Mouse (Mus musculus) thymus, postnatal 14 days (tissue): ENCODE measurements at regions not wholly inside any gene's neighbourhood (a gene's known extent, or its start where the extent isn't known, plus 50 kb on each side); places are given as distances from the start of the nearest gene placed in this dataset.
A peak's percentile ranks its signal among the peaks of the same experiment; 100 is the strongest.
"Not testable (repeated sequence)": the region's sequence is repeated elsewhere in the genome, so short reads cannot be mapped to it uniquely, and the experiment has no call there.

ENCODE experiments used
- DNase-seq: peaks from one replicate; pipeline ENCODE4 v3.0.0; 2021

DNA sequence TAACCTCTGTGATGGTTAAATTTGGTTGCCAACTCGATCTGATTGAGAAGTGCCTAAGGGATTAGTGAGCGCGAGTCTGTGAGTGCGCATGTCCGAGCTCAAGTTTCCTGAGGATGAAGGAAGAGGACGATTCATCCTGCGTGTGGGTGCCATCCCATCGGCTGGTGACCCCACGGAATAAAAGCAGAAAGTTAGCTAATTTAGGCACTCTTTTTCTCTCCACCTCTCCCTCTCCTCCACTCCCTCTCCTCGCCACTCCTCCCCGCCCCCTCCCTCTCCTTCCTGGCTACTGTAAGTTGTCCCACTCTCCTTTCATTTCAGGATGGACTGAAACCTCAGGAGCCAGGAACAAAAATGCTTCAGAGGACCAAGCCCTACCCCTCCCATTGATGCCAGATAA, 168.9 kb upstream of the Gm10131 start:
- DNase-seq, result no peak

DNA sequence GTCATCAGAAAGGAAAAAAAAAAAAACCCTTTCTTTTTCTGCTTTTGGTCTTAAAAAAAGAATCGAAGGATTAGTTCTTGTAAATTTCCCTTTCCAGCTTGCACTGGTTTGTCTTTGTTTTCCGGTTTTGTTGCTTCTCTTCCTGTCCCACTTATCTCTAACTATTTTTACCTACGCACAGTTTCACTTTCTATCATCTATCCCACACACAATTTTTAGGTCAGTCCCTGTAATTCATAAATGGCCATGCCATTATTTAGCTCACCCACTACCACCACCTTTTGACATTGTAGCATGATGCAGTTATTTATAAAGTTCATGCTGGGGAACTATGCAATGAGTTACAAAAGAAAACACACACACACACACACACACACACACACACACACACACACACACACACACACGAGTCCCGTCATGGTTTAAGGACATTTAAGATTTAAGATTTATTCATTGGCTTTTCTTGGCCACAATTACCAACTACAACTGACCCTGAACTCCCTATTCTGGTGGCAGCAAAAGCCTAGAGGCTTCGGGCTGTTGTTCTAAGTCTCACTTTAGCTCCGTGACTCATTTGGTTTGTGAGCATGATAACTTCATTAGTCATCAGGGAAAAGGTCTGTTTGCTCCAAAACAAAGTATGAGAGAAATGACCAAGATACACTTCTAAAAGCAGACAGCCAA, 164.6 kb upstream of the Gm10131 start:
- no peak for DNase-seq

GRCm38 (mm10) chr8:34274796-34275195, 163.3 kb upstream of the Gm10131 start:
- DNase-seq, result not testable (repeated sequence)

DNA sequence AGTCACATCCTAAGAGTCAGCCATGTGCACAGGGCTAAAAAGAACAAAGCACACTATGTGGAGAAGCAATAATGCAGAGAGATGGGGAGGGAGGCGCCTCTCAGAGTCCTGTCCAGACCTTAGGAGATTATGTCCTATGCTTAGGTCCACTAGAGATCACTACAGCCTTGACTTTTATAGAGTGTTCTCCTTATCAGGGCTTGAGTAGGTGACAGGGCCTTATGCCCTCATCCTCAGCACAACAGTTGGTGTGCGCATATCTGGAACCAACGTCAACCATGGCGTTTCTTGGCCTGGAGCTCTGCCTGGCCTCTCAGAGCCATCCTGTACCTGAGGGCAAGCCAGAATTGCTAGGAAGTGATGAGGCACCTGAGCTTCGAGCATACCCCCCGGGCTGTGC, 162.6 kb upstream of the Gm10131 start:
- DNase-seq, result no peak

GRCm38 (mm10) chr8:34269848-34270247, 158.3 kb upstream of the Gm10131 start:
- no peak for DNase-seq

GRCm38 (mm10) chr8:34268806-34269520, 157.4 kb upstream of the Gm10131 start:
- DNase-seq, result peak; percentile 23

GRCm38 (mm10) chr8:34254978-34255377, 143.4 kb upstream of the Gm10131 start:
- no peak for DNase-seq

DNA sequence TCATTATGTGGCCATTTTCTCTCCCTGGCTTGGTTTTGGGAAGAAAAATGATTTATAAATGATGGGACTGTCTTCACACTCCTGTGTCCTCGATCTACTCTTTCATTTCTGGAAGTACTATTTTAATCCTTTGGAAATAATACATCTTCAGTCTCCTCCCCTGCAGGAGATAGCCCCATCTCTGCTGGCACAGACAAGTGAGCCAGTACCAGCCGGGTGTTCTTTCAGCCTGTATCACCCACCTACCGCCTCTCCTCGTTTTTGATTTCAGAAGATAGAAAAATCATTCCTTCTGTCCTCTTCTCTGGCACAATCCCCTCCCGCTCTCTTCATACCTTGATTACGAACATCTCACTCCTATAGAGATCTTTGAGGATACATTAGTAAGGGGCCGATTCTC, 140.4 kb upstream of the Gm10131 start:
- no peak for DNase-seq

- no peak for DNase-seq
Measured at GRCm38 (mm10) chr8:34239346-34239900, 127.9 kb upstream of the Gm10131 start.

DNA sequence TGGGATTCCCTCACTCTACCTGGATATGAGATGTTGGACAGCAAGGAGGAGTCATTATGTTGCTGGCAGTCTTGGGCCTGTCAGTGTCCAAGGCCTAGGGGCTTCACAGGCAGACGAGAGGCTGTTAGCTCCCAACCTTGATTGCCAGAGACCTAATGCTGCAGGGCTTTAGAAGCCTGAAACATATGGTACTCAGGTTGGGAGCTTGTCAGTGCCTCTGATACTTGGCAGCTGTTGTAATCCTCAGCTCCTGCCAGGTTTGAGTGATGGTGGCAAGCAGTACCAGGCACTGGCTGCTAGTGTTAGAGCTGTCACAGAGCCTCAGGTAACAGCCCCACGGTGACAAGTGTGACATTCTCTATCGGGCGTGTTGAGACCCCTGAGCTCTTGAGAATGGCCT, 122.2 kb upstream of the Gm10131 start:
- no peak for DNase-seq

- DNase-seq, result no peak
Measured at GRCm38 (mm10) chr8:34229477-34229876, 117.9 kb upstream of the Gm10131 start.

DNA sequence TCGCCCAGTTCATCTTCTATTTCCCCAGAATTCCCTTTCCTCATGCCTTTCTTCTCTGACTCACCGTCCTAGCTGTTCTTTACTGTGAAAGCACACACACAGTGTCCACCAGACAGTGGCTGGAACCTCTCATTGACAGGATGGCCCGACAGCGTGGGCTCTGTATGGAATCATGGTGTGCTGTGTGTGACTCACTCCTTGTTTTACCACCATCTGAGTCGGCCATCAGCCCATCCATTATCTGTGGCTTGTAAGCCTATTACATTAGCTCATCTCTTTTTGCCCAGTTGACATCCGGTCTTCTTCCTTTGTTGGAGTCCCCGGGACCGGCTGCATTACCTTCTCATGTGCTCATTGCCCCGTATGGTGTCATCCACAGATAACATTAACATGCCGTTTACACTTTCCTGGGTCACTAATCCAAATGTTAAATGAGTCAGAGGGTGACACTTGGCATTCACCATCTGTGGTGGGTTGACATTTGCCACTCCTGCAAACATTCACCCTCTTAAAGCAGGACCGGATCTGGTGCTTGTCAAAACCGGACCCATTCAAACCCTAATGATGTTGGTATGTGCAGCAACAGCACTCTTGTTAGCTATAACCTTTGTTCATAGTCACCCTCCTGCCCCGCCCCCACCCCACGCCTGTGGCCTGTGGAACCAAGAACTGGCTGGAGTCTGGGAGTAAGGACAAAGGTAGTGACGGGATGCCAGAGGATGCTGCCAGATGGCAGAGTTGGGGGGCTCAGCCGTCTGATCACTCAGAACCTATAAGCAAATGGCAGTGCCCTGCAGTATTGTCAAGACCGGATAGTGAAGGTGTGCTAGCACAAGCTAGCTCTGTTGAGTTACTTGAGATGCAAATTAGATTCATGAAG, 113.7 kb upstream of the Gm10131 start:
- DNase-seq, result no peak

DNA sequence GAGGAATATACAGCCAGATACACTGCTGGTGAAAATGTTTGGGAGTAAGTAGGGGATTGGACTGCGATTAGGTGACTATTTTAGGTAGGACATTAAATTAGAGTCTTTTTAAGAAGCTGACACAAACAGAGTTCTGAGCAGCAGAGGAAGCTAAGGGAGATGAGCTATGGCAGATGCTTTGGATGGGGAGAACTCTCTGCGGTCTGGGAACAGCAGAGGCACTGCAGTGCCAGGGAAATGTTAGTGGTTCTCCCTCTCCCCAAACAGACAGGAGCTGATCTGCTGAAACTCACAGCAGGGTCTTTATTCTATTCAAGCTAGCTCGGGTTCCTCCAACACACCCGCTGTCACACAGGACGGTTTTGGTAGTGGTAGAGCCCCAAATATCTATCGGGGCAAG, 110.7 kb upstream of the Gm10131 start:
- no peak for DNase-seq
